Mouse (Mus musculus) CH12.LX (cell line): ENCODE data around the gene Pon2. TPM values are rescaled to one million over a fixed set of nuclear protein-coding genes. Genes with fewer than 3 reads are reported as not detected.

Experiments used
- polyA plus RNA-seq: library from polyadenylated mRNA; unstranded; fragments of >175 nt; gene quantifications from 2 replicates; pipeline ENCODE4 v1.2.1, GENCODE M21; 2012; ENCODE audit warnings: low read depth; ENCODE audit not compliant: insufficient read length
- total RNA-seq, 2 experiments: library from RNA; depleted of rRNA; stranded (reverse); fragments of 300-350 nt in 1 of 2; fragments of >200 nt in 1 of 2; gene quantifications; 2 replicates each; pipeline ENCODE4 v1.2.3; 2012 to 2014

Pon2 gene
- total and polyA plus RNA-seq, 3 experiments, result 14.2 to 36.2 (median 32.0) TPM

Other genes starting within 250 kb of the Pon2 start
- gene Pon1, start 104.5 kb downstream of the Pon2 start, total RNA-seq (2012; rRNA removed), result not detected in 2 replicates
- not detected in 2 replicates for gene Pon1, start 104.5 kb downstream of the Pon2 start, total RNA-seq (2014; rRNA removed)
- gene Pon1, start 104.5 kb downstream of the Pon2 start, polyA plus RNA-seq, result not detected in 2 replicates
- gene Pon3, start 42.2 kb downstream of the Pon2 start, total RNA-seq (2012; rRNA removed), result 12.6 and 13.4 TPM in 2 replicates
- 32.3 and 33.1 TPM in 2 replicates for gene Pon3, start 42.2 kb downstream of the Pon2 start, total RNA-seq (2014; rRNA removed)
- gene Pon3, start 42.2 kb downstream of the Pon2 start, polyA plus RNA-seq, result 27.5 and 30.2 TPM in 2 replicates
- gene Asb4, start 84.9 kb upstream of the Pon2 start, total RNA-seq (2012; rRNA removed), result 0.04 TPM in 2 replicates
- gene Asb4, start 84.9 kb upstream of the Pon2 start, total RNA-seq (2014; rRNA removed), result 0.07 and 0.11 TPM in 2 replicates
- 0.07 TPM in 1 of 2 replicates, not detected in the other for gene Asb4, start 84.9 kb upstream of the Pon2 start, polyA plus RNA-seq
- not detected in 2 replicates for gene Pdk4, start 197.9 kb upstream of the Pon2 start, total RNA-seq (2012; rRNA removed)
- not detected in 2 replicates for gene Pdk4, start 197.9 kb upstream of the Pon2 start, total RNA-seq (2014; rRNA removed)
- gene Pdk4, start 197.9 kb upstream of the Pon2 start, polyA plus RNA-seq, result not detected in 2 replicates